Mouse (Mus musculus) urinary bladder, adult 2 months (tissue): ENCODE measurements around the gene Gm49337. TPM values are rescaled to one million over a fixed set of nuclear protein-coding genes. Genes with fewer than 3 reads are reported as not detected.

Experiments
- DNase-seq: peaks from one replicate; pipeline ENCODE4 v3.0.0; 2022; ENCODE audit warnings: low spot score
- polyA plus RNA-seq: library from polyadenylated mRNA; depleted of rRNA; stranded (reverse); fragments of >200 nt; gene quantifications from 2 replicates; pipeline ENCODE4 v1.2.3, GENCODE M21; 2012

The Gm49337 gene
- polyA plus RNA-seq, 1 experiment, result not detected

DNA sequence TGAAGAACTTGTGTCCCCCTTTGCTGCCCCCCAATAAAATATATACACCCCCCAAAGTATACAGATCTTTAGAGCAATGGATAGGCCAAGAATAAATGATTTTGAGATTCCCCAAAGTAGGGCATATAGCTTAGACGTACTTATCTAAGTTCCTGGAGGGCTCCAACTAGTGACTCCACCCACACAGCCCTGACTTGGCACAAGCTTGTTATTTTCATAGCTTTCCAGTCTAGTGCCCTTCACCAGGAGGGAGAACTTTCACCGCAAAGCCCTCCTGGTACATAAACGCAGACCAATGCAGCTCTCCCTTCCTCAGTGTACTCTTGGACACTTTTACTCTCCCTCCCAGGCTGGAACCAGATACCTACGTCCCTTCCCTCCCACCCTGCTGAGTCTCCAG lies 11.0 kb upstream of the Gm49337 start:
- DNase-seq, result no peak

DNA sequence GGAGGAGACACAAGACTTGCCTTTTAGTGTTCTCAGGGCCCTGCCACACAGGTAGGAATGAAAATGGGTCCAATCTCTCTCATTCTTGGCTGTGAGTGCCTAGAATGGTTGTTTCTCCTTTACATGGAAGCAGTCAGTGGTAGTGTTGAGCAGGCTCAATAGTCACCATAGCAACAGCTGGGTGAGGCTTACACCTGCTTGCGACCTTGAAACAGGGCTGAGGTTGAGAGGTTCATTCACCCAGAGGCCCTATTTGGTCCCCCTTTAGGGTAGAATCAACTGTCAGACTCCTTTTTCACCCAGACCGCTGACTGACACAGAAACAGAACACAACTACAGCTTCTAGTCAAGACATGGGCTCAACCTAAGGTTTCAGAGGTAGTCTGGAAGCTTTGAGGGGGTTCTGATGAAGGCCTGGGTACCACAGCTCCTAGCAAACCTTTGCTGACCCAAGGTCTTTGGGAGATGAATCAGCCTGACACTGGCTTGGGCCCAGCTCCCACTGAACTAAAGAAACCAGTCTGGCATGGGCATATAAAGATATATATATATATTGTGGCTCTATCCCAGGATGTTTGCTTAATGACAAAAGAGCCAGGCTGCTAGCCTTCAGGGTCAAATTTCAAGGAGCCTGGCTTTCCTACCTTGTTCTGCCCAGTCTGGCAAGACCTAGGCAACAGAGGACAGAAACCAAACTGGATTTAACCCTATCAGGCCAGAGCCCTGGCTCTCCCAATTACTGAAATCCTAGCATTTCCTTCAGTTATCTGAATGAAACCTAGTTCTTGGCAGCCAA lies 8.2 kb upstream of the Gm49337 start:
- no peak for DNase-seq

DNA sequence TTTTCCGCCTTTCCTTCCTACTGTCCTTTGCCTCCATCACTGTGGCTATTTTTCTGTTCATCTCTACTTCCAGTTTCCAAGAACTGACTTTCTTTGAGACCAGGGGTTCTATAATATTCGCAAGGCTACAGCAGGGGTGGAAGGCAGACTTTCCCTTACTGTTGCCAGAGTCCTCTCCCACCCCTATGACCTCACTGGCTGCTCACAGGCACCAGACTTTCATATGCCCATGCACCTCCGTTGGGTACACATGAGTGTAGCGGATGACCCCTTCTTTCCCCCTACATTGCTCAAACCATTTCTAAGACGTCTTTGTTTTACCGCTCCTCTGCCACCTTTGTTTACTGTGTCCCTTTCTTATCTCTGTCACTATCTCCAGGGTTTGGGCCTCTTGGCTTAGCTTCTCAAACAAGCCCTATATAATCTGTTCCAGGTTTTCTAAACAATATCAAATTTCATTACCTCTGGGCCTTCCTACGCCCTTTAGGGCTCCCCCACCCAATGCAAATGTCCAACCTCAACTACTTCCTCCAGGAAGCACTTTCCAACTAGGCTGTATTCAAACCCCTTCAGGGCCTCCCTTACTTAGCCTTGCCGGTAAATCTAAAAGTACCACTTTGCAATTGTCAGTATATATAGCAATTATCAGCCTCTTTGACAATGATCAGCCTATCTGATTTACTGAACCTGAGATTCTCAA lies 7.3 kb upstream of the Gm49337 start:
- DNase-seq, result no peak

DNA sequence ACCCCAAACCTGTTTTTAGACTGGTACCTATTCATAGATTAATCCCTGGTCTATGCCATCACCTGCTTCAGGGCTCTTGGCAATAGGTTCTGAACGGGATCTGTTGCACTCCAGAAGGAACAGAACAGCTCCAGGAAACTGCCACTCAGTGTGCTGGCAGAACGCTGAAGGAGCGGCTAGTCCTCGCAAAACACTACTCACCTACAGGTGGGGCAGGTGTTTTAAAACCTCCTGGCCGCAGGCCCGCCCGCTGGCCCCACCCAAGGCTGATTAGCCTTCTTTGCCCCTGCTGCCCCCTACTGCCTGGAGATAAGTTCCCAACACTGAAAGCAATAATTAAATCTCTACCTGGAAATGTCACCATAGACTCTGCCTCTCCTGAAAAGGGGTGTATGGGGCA lies 5.8 kb upstream of the Gm49337 start, which contains the start of gene Tspan1:
Gene Tspan1 (minus strand): TSS at position 198 of the 400 bp plus-strand sequence.
- DNase-seq, result no peak

DNA sequence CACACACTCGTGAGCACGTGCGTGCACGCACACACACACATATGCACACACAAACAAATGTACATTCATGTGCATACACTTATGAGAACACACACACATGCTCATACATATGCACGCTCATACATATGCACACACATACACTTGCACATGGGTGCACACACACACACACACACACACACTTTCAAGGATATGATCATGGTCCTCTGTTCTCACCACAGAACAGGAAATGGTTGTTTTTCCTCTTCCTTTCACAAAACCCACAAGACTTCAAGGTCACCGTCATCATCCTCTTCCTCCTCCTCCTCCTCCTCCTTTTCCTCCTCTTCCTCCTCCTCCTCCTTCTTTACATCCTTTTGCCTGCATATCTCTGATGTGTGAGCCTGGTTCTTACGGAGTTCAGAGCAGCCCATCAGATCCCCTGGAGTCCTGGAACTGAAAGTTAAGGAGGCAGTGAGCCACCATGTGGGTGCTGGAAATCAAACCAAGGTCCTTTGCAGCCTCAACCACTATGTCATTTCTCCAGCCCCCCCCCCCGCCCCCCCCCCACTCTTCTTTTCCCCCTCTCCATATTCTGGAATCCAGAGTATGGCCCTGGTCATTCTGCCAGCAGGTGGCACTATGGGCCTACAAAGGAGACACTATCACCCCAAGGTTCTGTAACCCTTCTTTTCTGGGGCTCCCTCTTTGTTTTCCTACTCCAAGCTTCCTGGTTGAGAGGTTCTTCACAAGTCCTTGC lies 4.4 kb upstream of the Gm49337 start:
- DNase-seq, result no peak

DNA sequence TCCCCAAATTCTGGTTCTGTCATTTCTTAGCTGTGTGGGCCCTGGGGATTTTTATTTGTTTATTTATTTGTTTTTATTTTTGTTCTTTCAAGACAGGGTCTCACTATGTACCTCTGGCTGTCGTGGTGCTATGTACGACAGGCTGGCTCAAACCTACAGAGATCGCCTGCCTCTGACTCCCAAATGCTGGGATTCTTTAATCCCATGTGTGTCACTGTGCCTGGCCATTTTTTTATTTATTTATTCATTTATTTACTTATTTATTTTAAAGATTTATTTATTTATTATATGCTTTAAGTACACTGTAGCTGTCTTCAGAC lies 3.9 kb upstream of the Gm49337 start:
- no peak for DNase-seq

DNA sequence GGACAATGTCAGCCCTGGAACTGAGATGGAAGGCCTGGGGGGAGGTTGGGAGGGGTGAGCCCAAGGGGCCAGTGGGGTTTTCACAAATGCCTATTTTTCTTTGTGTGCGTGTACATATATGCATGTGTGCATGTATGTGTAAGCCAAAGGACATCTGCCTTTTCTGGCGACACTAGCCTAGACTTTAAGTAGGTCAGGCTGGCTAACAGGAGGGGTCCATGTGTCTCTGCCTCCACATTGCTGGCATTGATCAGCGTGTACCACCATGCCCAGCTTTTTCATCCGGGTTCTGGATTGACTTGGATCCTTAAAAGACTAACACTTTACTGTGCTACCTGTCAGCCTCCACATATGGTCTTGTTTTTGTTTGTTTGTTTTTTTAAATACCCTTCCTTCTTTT lies 568 bp downstream of the Gm49337 start:
- DNase-seq, result no peak

DNA sequence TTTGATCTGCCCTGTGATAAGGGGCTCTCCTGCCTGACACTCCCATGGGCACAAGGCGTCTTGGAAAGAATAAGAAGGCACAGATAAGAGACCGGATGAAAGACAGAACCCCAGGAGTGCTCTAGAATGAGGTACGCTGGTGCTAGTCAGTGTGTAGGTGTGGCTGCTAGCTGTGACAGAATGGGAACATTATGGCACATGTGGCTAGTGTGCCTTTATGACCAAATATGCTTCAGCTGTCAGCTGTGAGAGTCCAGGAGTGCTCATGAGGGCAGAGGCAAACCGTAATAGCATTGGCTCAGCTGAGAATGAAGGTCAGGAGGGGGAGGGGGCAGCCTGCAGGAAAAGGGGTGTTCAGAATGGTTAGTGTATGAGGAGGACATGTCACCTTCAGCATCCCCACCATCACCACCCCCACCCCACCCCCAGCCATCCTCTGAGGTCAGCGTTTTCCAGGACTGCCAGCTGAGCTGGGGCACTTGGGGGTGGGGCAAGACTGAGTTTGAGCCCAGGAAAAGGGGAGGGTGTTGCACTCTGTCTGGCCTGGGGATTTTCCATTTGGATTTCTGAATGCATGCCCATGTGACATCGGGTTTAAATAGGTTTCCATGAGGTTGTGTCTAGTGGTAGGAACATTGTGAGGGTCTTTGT lies 1.4 kb downstream of the Gm49337 start:
- DNase-seq, result no peak

DNA sequence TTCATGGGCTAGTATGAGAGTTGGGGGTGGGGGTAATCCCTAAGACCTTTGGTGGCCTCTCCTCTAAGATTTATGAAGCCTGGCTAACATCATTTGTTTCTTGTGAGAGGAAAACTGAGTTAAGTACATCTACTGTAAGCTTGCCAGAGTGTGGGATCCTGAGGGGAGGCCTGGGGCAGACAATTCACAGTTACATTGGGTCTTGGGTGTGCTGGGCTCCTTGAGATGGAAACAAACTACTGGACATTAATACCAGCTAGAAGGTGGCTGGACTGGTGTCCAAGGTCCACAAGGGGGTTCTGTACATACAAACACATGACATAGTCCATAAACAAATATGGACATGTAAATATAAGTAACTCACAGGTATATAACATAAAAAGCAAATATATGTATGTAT lies 2.0 kb downstream of the Gm49337 start:
- DNase-seq, result no peak

DNA sequence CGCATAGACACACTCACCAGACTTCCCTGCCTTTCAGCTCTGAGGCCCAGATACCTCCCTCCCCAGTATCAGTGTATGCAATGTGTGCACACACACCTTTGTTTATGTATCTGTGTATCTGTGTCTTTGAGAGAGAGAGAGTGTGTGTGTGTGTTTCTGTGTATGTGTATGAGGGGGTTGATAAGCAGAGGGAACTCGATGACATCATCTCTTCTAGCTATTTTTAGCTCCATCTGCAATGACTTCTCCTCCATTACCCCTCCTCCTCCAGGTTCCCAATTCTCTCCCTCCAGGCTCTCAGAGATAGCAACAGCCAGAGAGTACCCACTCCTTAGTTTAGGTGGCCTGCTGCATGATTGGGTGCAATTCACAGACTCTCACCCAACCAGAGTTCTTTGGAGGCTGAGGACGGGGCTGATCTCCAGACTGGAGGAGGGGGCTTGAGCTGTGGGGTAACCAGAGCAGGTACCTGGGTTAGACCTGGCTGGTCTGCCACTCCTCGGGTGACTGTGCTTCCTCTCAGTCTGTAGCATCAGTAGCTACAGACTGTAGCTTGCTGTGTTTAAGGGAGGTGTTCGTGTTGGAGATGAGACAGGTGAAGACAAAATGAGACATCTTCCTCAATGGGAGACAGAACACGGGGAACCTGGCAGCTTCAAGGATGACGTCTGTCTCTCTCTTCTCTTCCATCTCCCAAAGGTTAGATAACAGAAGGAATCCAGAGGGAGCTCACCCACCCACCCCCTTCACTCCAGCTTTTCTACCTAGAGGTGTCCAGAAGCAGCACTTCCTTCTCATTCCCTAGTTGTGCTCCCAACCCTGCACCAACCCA lies 2.7 kb downstream of the Gm49337 start:
- no peak for DNase-seq

DNA sequence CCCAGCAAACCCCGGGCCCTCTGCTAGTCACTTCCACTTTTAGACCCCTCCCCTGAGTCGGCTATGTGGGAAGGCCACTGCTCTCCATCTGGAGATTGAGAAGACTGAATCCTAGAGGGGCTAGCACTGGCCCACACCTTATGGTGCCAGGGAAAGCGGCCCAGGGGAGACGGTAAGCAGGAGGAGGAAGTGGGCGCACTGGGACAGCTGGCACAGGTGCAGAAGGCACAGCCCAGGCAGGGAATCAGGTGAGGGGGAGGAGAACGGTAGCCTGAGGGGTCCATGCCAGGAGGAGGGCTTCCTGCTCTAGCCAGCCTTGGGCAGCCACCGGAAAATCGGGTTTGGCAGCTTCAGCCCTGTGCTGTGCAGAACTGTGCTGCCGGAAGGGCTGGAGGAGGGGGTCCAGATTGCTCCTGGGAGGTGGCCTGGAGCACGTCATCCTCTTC lies 3.4 kb downstream of the Gm49337 start:
- DNase-seq, result peak; percentile 59

DNA sequence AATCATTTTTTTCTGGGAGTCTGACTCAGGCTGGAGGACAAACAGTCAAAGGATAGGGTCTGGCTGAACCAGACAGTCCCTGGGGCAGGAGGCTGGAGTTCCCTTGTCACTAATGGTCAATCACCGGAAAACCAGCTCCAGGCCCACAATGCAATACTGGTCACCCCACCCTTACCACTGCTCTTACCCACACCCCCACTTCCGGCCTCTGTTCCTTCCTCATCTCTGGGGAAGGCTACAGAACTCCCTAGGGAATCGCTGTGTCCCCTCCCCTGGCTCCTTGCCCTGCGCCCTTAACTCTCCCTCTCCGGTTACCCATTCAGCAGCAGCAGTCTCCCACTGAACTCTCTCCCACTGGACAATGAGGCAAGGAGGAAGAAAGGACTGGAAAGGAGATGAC lies 4.0 kb downstream of the Gm49337 start:
- DNase-seq, result no peak

DNA sequence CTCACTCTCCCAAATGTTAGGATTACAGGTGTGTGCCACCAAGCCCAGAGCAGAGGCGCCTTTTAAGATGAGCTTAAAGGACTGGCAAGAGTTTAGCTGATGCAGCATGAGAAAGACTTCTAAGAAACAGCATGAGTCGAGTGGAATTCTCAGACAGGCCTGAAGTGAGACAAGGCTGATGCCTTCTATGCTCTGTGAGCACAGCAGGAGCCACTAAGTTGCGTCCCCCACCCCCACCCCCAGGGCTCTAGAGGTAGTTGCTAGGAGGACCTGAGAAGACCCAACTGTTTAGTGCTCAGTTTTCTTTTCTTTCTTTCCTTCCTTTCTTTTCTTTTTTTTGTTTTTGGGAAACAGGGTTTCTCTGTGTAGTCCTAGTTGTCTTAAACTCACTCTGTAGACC lies 8.9 kb downstream of the Gm49337 start:
- DNase-seq, result no peak

DNA sequence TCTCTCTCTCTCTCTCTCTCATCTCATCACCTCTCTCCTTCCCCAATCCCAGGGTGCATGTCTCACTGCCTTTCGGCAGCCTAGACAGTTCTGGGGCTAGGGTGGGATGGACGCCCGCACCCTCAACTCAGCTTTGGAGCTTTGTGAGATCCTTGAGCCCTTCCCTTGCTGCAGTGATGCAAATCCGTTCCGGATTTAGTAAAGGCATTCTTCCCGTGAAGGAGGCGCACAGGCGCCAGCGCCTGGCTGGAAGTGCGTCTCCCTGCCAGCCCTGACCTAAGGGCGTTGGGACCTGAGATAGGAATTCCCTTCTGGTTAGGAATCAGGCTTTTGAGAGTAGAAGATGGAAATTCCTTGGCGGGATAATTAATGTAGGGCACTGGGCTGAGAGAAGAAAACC lies 9.6 kb downstream of the Gm49337 start:
- no peak for DNase-seq

DNA sequence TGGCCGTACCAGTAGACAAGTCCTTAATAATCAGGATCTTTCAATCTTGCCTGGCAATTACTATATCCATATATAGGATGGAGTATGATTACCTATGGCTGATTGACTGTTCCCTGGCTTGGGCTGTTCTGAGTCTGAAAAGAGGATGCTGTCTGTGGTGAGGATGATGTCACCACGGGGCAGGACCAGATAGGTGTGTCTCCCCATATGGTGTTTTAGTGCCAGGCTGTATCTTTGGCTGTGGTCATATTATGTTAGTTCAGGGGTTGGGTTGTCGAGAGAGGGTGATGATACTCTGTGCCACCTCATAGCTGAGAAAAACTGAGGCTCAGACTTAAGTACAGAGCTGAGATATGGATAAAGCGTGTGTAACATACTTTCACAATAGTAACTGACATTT lies 11.9 kb downstream of the Gm49337 start:
- no peak for DNase-seq

DNA sequence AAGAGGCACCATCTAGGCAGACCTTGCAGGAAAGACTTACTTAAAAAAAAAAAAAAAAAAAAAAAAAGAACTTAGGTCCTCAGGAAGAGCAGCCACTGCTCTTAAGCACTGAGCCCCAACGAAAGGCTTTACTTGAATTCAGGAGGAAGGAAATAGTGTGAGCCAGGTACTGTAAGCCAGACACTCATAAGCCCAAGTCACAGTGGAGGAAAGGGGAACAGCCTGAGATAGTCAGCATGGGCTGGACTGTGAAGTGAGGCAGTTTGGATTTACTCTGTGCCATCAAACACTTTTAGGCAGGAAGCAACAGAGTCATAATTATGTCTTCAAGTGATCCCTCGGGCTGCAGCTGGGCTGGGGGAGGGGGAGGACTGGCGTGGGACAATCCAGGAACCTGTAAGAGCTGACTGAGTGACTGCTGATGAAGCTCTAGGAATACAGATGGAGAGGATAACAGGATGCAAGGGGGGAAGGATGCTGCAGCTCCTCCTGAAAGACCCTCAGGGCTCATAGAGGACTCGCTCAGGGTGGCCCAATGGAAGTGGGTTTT lies 19.2 kb downstream of the Gm49337 start:
- no peak for DNase-seq

DNA sequence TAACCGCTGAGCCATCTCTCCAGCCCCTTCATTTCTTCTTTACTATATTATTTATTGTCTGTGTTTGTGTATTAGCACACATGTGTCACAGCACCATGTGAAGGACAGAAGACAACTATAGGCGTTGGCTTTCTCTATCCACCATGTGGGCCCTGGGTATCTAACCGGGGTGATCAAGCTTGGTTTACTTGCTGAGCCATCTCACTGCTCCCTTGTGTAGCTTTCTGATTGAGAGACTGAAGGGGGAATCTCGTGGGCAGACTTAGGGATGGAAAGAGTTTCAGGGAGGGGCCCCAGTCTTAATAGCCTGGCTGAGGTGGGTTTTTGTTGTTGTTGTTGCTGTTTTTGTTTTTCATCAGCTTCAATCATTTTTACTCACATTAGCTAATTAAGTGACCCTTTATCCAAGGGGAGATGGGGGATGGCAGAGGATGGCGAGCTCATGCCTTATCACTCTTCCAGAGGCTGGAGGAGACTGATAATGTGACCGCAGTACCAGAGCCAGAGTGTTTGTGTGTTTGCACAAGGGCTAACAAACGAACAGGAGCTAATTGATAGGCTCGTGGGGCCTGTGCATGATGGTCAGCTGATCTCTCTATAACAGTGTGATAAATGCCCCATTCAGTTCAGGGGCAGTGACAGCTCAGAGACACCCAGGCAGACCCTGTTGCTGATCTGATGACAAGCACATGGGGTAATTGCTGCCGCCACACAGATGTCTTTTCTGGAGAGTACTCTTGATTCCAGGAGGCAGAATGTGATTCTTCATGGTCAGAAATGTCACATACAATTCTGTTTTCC lies 20.6 kb downstream of the Gm49337 start:
- DNase-seq, result no peak

DNA sequence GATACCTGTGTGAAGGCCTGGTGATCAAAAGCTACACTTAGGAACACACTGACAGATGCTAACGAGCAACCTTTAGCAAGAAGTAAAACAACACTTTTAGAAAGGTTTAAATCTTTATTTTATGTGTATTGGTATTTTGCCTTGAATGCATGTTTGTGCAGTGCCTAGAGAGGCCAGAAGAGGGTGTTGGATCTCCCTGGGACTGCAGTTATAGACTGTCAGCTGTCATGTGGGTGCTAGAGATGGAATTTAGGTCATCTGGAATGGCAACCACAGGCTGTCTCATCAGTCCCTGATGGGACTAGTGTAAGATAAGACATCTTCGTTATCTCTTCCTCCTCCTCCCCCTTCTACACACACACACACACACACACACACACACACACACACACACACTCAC lies 25.2 kb downstream of the Gm49337 start:
- no peak for DNase-seq

DNA sequence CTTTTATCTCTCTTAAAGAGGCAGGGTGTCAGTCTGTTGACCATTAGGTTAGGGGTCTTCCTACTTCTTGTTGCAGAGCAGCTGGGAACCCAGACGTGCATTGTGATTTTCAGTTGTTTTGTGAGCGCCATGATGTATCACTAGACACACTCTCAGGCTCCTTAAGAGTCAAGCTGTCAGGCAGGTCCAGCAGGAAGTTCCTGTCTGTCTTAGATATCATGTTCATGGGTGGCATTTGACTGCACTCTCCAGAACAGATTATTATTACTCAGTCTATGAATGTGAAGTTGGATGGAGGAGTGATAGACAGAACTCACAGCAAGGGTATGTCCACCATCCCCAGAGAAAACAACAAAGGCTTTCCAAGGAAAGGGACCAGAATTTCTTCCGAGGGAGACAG lies 31.2 kb downstream of the Gm49337 start:
- DNase-seq, result no peak

DNA sequence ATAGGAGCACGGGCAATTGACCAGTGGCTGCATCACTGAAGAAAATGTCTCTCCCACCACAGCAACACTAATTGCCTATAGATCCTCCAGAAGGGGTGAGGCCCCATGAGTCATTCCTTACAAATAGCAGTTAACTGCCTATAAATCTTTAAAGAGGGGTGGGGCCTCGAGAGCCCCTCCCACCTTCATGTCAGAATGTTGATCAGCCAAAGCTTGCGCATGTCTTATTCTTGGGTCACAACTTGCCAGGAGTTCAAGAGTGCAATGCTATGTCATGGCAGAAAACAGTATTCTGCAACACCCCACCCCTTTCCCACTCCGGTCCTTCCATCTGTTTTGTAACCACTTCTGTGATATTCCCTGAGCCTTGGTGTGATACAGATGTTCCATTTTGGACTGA lies 33.3 kb downstream of the Gm49337 start:
- DNase-seq, result no peak
